Mouse (Mus musculus): ENCODE results near the gene Mcrip2.

The Mcrip2 gene

DNA sequence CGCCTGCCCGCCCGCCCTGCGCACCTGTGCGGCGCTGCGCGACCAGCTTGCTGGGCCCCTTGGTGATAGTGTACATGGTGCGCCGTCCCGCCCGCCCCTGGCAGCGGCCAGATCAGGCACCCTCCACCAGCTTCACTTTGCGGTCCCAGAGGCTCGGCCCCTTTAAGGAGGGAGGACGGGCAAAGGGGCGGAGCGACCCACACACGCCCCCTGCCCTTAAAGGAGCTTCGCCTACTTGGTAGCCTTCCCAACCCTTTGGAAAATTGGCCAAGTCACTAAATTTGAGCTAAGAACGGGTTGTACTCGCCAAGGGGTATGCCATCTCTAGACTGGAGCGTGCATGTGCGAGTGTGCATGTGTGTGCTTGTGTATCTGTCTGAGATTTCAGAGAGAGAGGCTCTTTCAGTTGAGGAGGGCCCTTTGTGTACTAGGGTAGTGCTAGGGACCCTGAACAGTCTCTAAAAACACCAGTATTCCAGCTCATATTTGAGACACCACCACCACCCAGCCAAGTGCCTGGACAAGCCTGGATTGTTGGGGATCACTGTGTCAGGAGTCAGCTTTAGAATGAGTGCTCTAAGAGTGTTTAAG lies at the start of gene Mcrip2:
Gene Mcrip2 (minus strand): TSS at position 164 of the 591 bp plus-strand sequence.
- DNase-seq, result peak; percentile 79

DNA sequence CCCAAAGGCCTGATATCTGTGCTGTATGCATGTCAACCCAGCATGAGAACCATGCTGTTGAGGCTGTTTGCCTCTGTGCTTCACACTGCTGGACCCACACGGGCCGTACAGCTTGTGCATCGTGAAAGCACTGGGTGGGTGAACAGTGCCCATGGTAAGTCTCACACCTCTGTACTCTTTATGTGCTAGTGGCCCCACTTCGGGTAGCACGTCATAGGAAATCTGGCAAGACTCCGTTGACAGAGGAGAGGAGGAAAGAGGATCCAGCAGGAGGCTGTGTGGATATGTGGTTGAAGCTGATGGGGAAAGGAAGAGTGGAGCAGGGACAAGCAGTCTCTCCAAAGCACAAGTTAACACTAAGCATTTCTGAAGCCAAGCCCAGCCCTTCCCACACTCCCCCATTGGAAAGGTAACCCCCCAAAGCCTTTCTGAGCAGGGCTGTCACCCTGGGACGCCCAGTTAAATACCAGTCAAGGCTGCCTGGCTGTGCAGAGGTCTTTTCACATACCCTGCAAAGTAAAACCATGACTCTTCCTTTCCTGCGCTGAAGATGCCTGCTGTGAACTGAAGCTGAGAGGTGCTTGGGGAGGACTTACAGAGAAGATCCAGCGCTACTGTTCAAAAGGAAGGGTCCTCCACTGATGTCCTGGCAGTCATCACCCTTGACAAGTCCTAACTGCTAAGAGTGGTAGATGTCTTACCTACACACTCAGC lies 49.6 kb upstream of the Mcrip2 start:
- no peak for DNase-seq

DNA sequence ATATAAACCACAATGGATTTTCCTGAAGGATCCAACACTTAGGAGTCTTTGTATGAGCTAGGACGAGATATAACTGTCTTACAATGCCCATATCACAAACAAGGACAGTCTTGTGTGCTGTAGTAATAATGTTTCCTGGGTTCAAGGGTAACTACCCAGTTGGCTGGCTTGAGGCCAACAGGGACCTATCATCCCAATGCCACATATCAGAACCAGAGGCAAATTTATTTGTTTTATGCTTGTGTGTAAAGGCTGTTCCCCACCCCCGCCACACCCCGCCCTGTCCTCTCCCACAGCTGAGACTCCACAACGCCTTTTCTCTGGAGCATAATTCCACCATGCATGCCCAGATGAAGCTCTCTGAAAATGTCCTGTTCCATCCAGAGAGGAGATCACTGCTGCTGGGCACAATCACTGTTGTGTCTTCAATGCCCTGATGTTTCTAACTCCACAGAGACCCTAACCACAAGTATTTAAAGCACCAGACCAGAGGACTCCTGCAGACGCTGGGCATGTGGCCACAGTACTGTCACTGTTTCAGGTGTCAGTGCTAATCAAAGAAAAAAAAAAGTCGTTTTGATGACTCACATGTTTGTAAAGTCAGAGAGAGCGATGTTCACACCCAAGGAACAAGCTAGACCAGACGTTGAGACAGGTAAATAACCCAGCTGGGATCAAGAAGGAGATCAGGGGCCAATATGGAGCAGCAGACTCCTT lies 48.5 kb upstream of the Mcrip2 start:
- DNase-seq, result no peak

GRCm38 (mm10) chr17:25914295-25914694 lies 45.7 kb upstream of the Mcrip2 start:
- DNase-seq, result no peak

GRCm38 (mm10) chr17:25913877-25914275 lies 45.3 kb upstream of the Mcrip2 start:
- no peak for DNase-seq

GRCm38 (mm10) chr17:25913186-25913876 lies 44.8 kb upstream of the Mcrip2 start:
- no peak for DNase-seq

GRCm38 (mm10) chr17:25911816-25912215 lies 43.3 kb upstream of the Mcrip2 start:
- no peak for DNase-seq

DNA sequence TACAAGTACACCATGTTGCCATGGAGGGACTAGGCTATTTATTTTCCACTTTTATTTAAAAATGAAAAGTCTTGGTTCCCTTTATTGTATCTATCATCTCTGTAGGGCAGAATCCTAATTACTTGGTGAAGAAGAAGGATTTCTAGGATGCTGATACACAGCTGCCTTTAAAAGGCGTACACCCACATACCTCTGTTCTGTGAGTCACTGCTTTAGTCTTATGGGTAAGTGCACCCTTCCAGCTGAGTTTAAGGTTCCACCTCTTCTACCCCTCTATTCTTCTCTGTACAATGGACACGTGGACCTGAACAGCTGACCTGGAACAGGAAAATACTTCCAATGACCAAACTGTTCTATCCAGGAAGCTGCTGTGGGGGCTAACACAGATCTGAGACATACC lies 39.1 kb upstream of the Mcrip2 start:
- DNase-seq, result no peak

GRCm38 (mm10) chr17:25903061-25903460 lies 34.5 kb upstream of the Mcrip2 start:
- no peak for DNase-seq

DNA sequence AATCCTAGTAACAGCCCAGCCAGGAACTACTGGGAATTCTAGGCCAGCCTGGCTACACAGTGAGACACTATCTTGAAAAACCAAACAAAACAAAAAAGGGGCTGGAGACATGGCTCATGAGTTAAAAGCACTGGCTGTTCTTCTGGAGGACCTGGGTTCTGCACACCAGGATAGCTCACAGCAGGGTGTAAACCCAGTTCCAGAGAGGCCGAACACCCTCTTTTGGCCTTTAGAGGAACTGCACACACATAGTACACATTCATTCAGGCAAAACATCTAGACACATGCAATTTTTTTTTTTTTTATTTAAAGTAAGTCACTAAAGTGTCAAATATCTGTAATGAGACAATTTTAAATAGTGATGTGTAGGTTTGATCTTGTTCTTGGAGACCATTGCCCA lies 31.6 kb upstream of the Mcrip2 start:
- no peak for DNase-seq

DNA sequence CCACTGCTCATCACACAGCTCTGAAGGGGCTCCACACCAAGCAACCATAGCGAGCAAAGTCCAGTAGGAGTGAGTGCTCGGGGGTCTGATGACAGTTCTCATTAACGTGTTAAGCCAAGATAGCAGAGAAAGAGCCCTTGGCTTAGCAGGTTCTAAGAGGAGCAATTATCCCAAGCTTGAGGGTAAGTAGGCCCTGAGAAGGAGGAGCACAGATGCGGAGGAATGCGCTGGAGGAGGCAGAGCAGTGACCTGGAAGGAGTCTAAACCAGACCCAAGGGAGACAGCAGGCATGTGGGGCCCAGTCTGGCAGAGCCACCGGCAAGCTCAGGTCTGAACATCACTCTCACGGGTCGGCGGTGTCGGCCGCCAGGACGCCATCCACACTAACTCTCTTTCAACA lies 27.3 kb upstream of the Mcrip2 start:
- DNase-seq, result no peak

GRCm38 (mm10) chr17:25895415-25895814 lies 26.9 kb upstream of the Mcrip2 start:
- no peak for DNase-seq

DNA sequence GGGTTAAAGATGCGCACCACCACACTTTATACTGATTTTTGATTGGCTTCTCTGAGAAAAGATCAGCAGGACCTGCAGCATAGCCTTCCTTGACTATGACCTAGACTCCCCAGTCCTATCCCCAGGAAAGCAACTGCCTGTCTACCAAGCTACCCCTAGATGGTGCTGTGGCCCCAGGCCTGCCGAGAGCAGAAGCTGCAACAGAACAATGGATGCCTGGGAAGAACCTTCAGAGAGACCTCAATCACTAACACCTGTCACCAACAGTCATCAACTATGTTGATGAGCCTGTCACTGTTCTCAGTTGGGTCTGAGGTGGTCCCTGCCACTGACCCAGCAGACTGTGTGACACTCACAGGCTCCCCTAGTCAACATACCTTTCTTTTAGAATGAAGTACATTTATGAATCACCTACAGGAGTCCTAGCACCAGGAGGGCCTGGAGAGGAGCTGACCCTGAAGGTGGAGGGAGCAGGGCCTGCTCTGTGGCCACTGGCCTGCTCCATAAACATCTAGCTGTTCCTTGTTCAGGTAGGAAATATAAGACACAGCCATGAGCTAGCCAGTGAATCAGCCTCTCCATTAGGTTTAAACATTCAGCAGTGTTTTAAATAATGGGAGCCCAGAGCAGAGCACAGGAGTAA lies 25.5 kb upstream of the Mcrip2 start:
- DNase-seq, result peak; percentile 79

DNA sequence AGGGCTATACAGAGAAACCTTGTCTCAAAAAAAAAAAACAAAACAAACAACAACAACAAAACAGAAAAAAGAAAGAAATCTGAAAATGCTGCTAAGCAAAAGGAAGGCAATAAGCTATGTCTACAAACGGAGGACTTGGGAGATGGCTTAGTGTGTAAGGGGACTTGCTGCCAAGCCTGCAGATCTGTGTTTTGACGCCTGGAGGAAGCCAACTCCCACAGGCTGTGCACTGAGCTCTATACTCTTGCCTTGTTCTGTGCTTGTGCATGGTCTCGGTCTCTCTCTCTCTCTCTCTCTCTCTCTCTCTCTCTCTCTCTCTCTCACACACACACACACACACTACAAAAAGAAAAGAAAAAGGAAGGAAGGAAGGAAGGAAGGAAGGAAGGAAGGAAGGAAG lies 20.3 kb upstream of the Mcrip2 start:
- no peak for DNase-seq

- no peak for DNase-seq
Measured at GRCm38 (mm10) chr17:25887467-25887866, 18.9 kb upstream of the Mcrip2 start.

DNA sequence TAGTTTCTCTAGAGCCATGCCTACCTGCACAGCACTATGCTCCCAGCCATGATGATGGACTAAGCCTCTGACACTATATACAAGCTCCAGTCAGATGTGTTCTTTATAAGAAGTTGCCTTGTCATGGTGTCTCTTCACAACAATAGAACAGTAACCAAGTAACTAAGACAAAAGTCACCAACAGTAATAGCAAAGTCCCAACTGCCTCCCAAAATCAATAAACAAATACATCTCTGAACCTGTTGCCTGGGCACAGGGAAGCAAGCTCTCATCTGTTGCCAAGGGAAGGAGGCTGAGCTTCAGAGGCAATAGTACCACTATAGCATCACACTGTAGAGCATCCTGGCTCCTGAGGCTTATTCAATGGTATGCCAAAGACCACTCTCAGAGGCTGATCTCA lies 18.2 kb upstream of the Mcrip2 start:
- no peak for DNase-seq

DNA sequence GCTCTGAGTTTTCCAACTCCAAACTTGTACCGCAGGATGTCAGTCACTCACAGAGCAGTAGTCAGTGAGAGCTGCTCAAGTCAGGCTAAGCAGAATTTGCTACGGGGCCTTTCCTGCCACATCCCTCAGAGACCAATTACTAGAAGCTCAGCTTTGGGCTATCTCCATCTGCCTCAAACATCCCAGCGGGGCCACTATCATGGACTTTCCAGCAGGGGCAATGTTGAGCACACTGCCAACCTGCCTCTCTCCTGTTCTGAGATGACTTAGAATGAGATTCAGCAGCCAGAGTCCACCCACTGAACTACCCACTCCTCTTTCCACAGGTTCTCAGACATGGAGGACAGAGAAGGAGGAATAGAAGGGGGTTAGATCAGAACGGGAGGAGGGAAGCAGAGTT lies 17.1 kb upstream of the Mcrip2 start:
- peak; percentile 45 for DNase-seq

DNA sequence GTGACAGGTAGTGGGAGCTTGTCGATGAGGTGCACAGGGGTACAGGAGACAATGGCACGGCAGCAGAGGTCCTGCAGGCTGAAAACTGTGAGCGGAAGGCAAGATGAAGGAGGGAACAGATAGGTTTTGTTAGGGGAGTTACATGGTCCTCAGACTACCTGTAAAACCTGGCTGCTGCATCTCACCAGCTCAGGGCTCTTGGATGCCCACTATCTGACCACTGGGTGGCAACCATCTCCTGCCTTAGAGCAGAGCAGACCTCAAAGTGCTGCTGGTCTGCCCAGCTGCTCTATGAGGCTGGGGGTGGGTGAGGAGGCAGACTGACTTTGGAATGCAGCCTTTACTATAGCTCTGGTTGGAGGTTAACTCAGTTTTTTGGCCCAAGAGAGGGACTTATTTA lies 15.3 kb upstream of the Mcrip2 start:
- no peak for DNase-seq

- no peak for DNase-seq
Measured at GRCm38 (mm10) chr17:25883268-25883667, 14.7 kb upstream of the Mcrip2 start.

- DNase-seq, result no peak
Measured at GRCm38 (mm10) chr17:25882306-25882705, 13.7 kb upstream of the Mcrip2 start.

GRCm38 (mm10) chr17:25881691-25882090 lies 13.1 kb upstream of the Mcrip2 start:
- DNase-seq, result no peak

DNA sequence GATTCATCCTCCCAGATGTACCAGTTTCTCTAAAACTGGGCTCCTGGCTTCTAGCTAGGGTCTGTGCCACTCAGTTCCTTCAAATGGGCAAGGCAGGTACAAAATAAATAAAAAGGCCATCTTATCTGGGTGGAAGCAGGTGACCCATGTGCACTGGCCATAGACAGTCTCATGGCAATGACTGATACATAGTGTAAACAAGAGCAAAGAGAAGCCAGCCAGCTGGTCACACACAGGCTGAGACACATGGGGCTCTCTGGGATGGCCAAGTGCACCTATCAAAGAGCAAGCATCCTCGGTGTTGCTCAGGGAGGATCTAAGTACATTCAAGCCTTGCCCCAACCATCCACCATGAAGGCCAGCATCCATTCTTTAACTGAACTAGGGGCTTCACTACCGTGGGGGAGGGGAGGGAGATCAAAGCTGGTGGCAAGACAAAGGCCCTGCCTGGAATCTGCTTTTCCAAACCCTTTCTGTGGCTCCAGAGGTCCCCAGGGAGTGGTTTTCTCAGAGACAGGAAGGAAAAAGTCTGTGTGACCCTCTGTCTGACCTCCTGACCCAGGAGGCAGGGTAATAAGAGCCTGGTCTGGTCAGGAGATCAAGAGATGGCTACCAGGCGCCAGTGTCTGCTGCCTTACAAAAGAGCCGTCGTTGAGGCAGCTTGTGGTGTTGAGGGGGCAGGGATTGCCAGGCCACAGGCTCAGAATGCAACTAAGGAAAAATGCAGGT lies 12.5 kb upstream of the Mcrip2 start:
- no peak for DNase-seq

All from thymus, postnatal 14 days (tissue).